Mouse (Mus musculus): ENCODE measurements around the gene Tns4.

Tns4 gene

DNA sequence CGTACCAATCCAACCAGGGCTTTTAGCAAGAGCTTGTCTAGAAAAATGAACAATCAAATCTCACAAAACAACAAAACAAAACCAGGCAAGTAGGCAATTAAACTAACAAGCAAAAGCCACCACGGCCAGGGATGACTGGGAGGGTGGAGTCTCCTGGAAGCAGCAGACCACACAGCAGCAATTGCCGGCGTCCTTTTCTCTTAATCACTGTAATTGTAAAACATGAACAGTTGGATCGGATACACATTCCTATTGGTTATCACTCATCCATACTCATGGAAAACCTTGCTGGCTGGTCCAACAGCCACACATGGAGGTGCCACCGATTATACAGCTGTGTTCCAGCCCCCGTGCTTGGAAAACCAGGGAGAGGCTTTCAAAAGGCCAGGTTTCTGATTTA, 28.8 kb upstream of the Tns4 start:
- no peak for DNase-seq

DNA sequence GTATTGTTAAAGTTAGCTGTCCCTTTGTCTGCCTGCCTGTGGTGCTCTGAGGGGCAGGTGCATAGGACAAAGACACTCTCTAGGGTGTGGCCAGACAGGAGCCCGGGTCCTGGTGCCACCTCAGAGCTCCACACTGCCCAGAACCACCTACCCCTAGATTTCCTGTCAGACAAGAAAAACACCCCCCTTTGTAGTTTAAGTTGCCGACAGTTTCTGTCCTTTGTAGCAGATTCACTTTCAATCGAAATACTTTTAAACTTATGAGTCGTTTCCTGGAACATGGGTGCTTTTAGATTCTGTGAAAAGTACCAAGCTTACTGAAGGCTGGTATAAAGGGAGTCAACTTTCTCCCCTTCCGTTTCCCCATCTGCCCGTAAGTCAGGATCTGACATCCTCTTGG, 26.8 kb upstream of the Tns4 start:
- DNase-seq: no peak

DNA sequence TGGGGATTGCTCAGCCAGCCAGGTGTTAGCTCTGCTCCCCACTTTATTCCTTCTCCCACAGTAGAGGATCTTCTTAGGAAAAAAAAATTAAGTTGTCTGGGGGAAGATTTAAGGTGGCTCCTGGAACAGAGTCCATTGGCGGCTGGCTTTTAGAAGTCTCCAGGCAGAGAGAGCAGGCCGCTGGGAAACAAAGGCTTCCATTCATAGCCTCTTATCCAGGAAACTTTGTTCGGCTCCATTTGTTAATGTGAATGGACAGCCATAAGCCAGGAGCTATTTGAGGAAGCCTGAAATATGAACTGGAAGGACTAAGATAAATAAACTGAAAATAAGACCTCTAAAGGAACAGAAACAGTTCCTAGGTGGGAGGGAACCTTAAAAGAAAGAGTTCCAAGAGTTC, 24.0 kb upstream of the Tns4 start:
- peak; percentile 88 for DNase-seq

DNA sequence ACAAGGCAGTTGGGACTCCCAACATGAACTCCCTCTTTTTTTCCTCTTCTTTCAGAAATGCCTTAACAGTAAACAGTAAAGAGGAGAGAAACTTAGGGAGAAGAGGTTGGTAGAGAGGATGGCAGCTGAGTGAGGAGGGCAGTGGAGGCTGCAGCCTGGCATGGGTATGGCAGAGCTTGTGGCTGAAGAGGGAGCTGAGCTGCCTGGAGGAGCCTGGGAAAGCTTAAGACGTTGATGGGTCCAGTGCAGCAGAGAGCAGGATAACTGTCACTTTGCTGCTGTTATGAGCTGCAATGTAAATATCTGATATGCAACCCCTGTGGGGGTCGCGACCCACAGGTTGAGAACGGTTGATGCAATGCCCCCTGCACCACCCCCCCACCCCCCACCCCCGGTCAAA, 23.6 kb upstream of the Tns4 start:
- no peak for DNase-seq

DNA sequence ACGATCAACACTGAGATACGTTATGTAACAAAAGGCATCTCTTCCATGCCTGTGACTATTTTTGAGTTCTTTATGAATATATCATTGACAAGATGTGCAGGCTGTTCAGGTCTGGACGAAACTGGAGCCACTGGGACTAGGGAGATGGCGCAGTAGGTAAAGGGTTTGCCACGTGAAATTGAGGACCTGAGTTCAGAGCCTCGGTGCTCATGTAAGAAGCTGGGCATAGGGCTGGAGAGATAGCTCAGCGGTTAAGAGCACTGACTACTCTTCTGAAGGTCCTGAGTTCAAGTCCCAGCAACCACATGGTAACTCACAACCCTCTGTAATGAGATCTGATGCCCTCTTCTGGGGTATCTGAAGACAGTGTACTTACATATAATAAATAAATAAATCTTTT, 22.5 kb upstream of the Tns4 start:
- no peak for DNase-seq

DNA sequence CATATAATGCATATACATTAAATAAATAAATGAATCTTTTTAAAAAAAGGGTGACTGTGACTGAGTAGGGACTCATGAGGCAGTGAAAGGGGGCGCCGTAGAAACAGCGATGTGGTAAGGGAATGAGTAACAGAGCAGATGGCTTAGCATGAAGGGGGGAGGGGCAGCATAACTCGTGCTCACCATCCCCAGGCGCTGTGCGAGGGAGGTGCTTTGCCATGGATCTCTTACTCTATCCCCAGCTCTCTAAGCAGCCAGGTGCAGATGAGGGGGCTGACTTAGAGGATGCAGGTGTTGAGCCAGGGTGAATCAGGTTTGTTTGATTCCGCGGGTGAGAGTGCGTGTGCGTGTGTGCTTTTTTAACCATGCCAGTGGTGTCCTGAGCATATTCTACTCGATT, 22.0 kb upstream of the Tns4 start:
- no peak for DNase-seq

DNA sequence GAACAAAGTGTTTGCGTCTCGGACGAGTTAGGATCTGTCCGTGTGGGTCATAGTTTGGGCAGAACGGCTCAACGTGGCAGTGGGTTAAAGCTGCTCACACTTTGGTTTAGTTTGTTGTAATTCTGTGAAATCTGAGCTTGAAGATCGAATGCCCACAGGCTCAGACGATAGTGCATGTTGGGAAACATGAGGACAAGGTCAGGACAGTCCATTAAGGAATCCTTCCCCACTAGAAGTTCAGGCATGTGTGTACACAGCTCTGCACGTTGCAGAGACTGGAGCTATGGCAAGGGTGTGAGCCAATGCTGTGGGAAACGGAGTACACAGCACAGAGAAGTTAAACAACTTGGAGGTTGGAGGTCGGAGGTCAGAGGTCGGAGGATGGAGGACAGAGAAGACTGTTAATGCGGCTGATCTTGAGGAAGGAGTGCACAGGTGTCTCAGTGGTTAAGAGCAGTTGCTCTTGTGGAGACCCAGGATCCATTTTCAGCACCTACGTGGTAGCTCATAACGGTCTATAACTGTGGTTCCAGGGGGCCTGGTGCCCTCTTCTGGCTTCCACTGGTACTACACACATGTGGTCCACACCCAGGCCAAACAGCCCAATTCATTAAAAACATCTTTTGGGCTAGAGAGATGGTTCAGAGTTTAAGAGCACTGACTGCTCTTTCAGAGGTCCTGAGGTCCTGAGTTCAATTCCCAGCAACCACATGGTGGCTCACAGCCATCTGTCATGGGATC, 21.4 kb upstream of the Tns4 start:
- no peak for DNase-seq

DNA sequence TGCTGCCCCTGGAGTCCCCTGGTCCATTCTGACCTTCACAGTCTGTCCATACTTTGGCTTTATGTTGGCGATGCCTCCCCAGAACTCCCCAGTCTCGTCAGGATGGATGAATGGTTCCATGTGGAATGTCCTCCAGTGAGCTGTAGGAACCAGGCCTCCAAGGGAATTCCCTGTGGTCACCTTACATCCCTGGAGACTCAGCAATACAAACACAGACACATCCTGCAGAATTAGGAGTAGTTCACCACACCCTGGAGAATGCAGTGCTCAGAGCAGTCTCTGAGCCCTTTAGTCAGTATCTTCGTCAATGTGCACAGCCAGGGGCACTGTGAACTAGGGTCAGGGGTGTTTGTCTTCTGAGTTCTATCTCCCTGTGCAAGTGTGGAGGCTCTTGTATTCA, 19.2 kb upstream of the Tns4 start:
- DNase-seq: no peak

DNA sequence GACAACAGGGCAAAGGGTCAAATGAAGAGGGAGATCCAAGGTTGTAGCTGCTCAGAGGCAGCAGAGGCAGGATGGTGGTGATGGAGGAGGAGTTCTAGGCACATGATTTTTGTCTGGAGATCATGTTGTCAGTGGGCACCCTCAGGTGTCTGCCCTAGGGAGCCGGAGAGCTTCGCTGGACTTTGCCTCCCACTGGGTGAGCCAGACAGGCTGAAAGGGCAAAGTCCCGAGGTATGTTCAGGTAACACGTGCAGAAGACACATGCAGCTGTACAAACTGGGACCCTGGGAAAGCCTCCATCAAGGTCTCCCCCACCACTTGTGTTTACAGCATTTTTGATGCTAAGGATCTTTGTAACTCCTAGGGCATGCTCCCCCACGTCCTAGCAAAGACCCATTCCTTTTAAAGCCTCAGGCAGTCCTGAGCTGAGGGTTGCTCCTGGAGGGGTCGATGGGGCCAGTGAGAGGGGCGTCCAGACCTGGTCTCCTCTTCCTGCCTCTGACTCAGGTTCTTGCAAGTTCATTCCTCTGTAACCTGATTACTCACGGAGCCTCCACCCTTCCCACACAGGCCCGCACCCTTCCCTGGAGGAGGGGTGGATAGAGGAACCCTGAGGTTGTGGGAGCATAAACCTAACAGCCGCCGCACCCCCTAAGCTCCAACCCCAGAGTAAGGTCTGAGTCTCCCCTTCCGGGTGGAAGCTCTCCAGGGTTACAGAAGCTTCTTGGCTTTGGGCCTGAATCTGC, 17.0 kb upstream of the Tns4 start:
- DNase-seq: no peak

DNA sequence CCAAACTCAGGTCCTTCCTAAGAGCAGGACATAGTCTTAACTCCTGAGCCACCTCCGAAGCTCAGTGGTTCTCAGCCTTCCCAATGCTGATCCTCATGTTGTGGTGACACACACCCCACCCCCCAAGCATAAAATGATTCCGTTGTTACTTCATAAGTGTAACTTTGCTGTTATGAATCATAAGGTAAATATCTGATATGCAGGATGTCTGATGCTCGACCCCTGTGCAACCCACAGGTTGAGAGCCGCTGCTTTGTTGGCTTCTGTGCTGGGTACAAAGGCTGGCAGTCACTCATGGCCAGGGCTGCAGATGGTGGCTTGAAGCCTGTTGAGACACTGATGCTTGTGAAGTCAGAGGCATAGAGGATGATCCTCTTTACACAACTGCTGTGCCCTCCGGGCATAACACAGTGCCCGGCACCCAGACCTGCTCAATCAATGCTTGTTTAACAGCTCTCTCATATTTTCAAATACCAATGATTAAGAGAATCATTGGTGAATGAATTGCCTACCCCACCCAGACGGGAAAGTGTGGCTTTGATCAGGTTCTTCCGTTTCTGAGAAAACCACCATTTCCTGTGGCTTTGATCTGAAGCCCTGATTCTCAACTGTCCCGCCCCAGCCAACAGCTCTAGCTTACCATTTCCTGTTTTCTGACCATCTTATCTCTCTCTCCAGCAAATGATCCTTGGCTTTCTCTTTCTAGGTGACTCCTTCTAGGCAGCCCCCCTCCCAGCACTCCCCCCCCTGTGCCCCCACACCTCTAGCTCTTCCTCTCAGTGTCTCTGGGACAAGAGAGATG, 15.7 kb upstream of the Tns4 start:
- no peak for DNase-seq

DNA sequence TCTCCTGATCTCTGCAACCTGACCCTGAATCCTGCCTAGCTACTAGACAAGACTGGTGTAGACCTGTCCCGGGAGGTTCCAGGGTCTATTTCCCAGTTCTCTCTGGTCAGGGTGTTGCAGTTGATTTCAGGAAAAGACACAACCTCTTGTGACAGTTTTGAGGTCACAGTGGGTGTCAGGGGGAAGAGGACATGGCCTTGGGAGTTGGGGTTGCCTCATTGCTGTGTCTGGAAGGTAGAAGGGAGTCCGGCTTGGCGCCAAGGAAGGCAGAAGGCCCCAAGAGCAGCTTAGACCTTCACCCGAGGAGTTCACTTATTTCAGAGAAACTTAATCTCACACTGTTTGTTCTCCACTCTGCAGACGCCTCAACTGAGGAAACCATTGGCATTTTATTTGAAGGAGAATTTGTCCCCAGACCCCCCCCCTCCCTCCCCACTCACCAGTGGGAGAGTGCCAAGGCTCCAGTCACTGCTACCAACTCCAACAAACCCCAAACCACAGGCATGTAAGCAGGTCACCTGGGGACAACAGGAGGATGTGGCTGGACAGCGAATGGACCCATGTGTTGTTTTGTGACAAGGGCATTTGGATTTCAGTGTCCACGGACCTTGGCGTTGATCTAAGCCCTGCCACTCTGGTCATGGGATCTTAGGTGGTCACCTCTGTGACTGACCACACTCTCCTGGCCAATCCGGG, 13.6 kb upstream of the Tns4 start:
- DNase-seq: no peak

DNA sequence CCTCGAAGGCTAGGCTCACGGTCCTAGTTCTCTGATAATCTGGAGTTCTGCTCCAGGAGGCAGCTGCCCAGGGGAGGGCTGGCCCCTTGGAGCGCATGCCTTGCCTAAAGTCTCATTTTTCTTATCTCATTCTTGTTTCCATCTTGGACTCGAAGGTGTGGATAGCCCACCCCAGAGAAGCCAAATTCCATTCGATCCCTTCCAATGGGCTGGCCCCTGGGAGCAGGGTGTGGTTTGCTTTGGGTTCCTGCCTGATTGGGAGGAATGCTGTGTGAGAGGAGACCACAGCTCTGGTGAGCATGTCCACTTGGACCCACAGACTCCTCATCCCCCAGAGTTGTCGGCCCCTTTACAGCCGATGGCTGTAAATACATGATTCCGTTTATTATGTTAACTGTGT, 12.6 kb upstream of the Tns4 start:
- DNase-seq: no peak

DNA sequence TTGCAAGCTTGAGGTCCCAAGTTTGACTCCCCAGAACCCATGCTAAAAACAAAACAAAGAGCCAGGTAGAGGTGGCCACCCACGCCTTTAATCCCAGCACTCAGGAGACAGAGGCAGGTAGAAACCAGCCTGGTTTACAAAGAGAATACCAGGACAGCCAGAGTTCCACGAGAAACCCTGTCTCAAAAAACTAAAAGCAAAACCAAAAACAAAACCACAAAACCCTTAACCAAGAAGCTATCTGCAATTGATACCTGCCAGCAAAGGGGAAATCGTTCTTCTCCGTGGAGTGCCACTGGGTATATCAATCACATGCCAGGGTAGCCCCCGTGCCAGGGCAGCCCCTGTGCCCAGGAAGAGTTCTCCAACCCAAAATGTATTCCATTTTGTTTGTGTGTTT, 11.1 kb upstream of the Tns4 start:
- no peak for DNase-seq

DNA sequence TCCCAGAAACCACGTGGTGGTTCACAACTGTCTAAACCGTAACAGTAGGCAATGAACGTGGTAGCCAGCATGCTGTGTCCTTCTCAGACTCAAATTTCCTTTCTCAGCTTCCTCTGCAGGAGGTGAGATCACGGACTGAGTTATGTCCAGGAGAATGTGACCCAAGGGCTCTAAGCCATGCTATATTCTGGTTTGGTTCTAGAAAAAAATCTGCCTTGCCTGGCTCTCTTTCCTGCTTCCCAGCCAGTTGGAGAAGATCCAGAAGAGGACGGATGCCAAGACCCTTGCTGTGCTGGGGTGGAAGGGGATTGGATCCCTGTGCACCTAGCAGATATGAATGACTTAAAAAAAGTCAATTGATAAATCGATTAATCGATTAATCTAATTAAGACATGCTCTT, 10.4 kb upstream of the Tns4 start:
- DNase-seq: no peak

DNA sequence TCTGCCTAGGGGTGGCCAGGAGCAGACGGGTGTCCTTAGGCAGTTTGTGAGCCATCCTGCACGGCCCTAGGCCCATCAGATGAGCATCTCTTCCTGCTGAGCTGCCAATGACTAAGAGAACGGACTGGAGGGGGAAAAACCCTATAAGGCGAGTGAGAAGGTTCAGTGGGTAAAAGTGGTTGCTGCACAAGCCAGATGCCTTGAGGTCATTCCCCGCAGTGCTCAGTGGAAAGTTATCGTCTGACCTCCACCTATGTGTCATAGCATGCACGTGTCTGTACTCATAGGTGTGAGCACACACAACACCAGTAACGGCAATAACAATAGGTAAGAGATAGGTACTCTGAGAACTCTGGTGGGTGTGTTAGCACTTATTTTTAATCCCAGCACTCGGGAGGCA, 9.8 kb upstream of the Tns4 start:
- DNase-seq: no peak

DNA sequence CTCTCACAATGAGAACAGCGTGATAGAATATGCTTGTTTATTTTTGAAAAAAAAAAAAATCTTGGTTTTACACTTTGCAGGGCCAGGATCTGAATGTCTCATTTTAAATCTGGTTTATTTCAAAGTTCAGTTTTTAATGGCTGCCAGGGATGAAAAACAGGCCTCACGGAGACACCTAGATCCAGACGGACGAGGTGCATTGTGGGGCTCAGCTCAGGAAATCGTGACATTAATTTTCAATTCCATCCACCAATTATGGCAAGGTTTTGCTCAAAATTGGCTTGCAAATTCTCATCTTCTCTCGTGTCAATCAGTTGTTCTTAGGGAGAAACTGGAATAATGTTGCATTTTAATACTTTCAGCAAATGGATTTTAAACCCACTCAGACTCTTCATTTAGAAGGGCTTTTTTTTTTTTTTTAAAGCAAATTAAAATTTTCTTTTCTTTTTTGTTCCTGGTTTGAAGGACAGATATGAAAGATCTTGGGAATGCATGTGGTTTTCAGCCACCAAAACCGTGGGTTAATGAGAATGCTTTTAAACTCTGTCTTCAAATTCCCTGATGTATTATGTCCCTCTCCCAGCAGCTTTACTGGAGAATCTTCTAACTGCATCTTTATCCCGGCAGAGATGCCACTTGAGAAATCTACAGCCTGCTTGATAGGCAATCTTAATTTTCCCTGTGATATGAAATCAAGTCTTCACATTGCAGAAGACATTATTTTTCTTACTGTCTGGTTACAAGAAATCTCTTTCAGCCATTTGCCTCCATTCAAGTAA, 8.1 kb upstream of the Tns4 start:
- DNase-seq: no peak

DNA sequence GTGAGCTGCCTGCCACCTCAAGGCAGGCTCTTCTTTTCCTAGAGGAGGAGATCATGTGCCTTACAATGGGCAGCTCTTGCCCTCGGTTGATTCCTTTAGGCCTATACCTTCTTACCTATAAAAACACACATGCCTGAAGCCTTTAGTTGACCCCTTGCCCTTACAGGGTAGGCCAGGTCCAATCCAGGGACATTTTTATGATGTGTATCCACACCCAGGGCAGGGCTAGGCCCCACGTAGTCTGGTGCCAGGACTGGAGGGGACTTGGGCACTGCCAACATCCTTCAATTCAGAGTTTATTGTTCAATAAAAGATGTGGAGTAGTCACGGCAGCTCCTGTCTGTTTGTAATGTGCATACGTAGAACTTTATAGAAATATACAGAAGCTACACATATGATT, 7.3 kb upstream of the Tns4 start:
- no peak for DNase-seq

DNA sequence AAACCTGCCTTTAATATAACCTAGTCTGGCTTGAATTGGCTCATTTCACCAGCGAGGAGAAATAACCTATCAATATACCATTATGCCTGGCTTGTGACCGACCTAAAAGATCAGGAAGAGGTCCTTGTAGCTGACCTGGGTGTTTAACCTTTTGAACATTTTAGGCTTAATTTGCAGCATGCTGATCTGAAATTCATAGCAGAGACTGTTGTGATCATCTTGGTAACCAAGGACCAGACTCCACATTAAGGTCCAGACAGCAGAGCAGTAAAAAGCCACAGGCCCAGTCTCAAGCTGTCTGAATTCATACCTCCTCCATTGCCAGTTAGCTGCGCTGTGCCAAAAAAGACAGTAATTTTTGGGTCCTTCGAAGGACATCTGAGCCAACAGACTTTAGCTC, 6.7 kb upstream of the Tns4 start:
- no peak for DNase-seq

DNA sequence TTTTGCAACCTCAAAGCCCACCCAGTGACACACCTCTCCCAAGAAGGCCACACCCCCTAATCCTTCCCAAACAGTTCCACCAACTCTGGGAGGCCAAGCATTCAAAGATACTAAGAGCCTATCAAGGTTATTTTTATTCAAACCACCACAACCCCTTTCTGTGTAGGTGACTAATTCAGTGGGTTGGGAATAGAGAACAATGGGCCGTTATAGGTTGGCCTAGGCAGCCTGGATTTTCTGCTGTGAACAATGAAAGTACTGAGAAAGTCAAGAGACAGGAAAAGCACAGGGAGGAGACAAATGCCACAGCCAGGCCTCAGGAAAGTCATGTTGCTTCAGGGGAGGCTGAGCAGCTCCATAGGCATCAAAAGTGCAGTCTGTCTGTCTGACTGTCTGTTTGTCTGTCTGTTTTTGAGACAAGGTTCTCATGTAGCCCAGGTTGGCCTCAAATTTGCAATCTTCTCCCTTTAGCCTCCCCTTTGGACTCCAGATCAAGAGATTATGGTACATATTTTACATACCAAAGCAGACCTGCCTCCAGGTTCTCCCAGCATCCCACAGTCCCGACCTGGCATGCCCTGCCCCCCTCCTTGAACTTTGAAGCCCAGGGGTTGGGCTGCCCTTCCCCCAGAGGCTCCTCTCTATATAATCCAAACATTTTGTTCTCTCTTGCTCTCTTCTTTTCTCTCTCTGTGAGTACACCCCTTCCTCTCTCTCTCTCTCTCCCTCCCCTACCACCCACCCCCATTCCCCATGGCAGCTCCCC, 6.0 kb upstream of the Tns4 start:
- no peak for DNase-seq

DNA sequence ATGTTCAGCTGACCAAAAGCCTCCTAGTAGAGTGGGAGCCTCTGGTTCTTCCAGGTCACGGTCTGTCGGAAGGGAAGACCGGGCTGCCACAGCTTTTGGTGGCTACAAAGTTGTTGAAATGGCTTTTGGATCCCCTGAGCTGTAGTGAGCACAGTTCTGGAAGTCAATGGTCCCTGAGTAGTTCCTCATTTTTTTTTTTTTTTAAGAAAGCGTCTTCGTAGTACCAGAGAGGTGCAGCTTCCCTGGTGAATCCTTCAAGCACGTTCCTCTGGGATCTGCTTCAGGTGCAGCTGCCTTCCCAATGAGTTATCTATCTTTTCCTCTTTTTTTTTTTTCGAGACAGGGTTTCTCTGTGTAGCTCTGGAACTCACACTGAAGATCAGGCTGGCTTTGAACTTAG, 4.6 kb upstream of the Tns4 start:
- DNase-seq: no peak

DNA sequence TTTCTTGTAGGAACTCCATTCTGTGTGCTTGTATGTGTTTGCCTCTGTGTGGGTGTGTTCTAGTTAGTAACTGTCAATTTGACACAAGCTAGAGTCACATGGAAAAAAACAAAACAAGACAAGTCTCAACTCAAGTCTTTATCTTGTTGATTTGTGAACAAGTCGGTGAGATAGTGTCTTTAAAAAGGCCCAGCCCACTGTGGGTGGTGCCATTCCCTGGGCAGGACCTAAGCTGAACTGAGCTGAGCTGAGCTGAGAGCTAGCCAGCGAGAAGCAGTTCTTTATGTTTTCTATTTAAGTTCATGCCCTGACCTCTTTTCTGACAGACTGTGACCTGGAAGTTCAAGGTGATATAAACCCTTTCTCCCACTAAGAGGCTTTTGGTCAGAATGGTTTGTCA, 2.6 kb upstream of the Tns4 start:
- no peak for DNase-seq

DNA sequence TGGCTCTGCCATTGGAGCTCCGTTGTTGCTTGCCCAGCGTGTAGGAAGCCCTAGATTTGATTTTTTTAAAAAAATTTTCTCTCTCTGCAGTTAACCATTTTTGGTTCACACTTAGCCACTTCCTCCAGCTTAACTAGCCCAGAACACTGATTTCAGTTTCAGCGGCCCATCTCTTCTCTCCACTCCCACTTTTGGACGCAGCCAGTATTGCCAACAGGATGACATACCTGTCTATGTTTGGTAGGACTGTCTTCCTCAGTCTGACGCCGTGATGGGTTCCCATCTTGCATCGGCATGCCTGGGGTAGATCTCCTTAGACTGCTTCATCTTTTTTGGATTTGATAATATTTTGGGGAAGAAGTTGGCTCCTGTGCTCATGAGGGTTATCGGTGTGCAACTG, 1.3 kb upstream of the Tns4 start:
- DNase-seq: no peak

Data from embryo, embryonic 11 days (tissue).